Mouse (Mus musculus): ENCODE measurements at regions not wholly inside any gene's neighbourhood (a gene's known extent, or its start where the extent isn't known, plus 50 kb on each side); places are given as distances from the start of the nearest gene placed in this dataset.

DNA sequence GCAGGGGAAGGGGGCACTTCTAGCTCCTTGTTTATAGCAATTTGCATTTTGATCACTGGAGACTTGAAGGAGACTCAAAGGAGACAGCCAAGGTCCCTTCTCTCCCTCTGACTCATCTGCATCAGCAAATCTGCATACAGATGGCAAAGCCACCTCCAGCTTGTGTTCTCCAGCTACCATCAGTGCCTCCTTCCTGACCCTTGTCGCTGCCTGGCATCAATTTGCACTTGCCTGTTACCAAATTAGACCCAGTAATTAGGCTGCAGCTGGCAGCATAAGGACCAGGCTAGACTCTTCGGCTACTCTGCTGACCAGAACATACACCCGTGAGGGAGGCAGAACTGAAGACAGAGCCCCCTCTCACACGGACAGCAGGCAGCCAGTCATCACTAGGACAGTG, 177.5 kb upstream of the Ppp2r2d start:
- Histone ChIP-seq H3K27me3 (ENCODE audit: insufficient read depth, low read length) (no peaks in the 10 kb centered on the region), H3K9me3 (ENCODE audit: low read depth, low read length) (no peaks in the 10 kb centered on the region), H3K4me1 (ENCODE audit: insufficient read depth) (no peaks in the 10 kb centered on the region), H3K4me3 (ENCODE audit: low read depth, low read length) (no peak overlapping the region), H3K36me3 (ENCODE audit: insufficient read depth) (no peaks in the 10 kb centered on the region), H3K27ac (ENCODE audit: low read depth) (no peak overlapping the region), H3K9ac (no peak overlapping the region), H3K4me2 (no peak overlapping the region)
- WGBS: 36% methylated on average over 4 of the region's 4 CpGs
- ATAC-seq (ENCODE audit: insufficient read depth) (no peak), DNase-seq (no peak)
- no peak for TF ChIP-seq CTCF (IDR thresholded peaks at IDR 0.05; ENCODE audit: low read depth)

DNA sequence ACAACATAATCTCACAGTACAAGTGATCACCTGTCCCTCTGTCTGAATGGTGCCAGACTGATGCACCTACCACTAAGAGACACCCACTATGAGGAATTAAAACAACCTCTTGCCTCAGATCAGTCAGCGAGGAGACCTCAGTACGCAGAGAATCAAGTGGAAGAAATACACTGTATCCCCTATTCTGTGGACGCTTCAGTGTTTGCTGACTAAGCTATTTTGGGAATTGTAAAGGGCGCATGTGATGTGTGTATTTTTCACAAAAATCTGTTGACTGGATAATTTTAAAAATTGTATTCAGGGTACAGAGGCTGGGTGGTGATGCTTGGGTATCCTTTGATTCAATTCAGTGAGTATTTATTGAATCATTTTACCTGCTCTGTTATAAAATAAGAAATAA, 185.8 kb upstream of the Ppp2r2d start:
- Histone ChIP-seq H3K4me2 (no peak overlapping the region), H3K4me1 (ENCODE audit: insufficient read depth) (no peaks in the 10 kb centered on the region), H3K36me3 (ENCODE audit: insufficient read depth) (no peaks in the 10 kb centered on the region), H3K27ac (ENCODE audit: low read depth) (no peak overlapping the region), H3K9ac (no peak overlapping the region), H3K4me3 (ENCODE audit: low read depth, low read length) (no peak overlapping the region), H3K27me3 (ENCODE audit: insufficient read depth, low read length) (no peaks in the 10 kb centered on the region), H3K9me3 (ENCODE audit: low read depth, low read length) (no peaks in the 10 kb centered on the region)
- TF ChIP-seq CTCF (IDR thresholded peaks at IDR 0.05; ENCODE audit: low read depth): no peak
- no peak for ATAC-seq (ENCODE audit: insufficient read depth)
- DNase-seq: no peak
- WGBS: 75% methylated on average over 4 of the region's 4 CpGs

DNA sequence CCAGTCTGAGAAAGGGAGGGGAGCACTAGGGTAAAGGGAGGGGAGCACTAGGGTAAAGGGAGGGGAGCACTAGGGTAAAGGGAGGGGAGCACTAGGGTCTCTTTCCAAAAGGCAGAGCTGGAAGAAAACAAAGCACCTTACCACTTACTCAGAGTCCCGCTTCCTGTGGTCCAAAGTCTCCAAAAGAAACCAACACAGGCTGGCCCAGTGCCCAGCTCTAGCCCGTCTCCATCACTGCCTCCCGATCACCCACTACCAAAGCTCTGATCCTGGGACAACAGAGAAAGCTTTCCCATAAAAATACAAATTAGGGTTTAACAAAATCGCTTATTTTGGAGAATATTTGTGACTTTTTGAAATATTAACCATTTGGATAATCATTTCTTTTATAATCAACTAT, 188.4 kb upstream of the Ppp2r2d start:
- Histone ChIP-seq H3K27me3 (ENCODE audit: insufficient read depth, low read length) (no peaks in the 10 kb centered on the region), H3K4me3 (ENCODE audit: low read depth, low read length) (no peak overlapping the region), H3K9me3 (ENCODE audit: low read depth, low read length) (no peaks in the 10 kb centered on the region; the same call in 1 of the 2 replicates), H3K4me2 (no peak overlapping the region), H3K9ac (no peak overlapping the region), H3K36me3 (ENCODE audit: insufficient read depth) (no peaks in the 10 kb centered on the region), H3K4me1 (ENCODE audit: insufficient read depth) (no peaks in the 10 kb centered on the region), H3K27ac (ENCODE audit: low read depth) (no peak overlapping the region)
- ATAC-seq (ENCODE audit: insufficient read depth) (no peak), DNase-seq (no peak)
- 66% methylated on average over 4 of the region's 4 CpGs for WGBS
- no peak for TF ChIP-seq CTCF (IDR thresholded peaks at IDR 0.05; ENCODE audit: low read depth)

DNA sequence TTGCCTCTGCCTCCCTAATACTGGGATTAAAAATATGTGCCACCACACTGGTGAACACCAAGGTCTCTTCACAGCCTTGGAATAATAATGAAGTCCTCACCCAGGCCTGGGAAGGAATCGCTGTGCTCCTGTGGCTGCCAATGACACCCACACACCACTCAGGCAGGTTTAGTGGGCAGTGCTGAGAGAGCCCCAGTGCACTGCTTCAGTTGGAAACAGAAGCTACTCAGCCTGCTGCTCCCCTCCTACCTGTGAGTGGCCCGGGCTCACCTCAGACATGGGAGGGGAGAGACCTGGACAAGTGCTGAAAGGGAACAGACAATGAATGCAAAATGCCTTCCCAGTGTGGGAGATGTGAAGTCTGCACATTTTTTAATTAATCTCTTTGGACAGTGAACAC, 188.8 kb upstream of the Ppp2r2d start:
- 78% methylated on average over 2 of the region's 2 CpGs for WGBS

DNA sequence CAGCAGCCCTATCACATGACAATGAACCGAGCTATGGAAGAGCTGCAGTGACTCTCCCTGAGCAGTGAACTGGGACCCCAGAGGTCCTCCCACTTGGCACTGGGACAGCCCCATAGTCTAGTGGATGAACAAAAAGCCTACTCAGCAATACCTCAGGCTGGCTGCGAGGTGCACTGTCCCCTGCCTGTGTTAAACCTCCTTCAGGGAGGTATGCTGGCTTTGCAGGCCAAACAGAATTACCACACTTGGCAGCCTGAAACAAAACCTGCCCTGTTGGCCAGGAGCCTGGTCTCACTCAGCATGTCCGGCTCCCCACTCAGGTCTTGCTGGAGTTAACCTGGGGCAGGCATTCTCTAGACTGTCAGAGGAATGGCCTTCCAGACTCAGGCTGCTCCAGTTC, 189.9 kb upstream of the Ppp2r2d start:
- 43% methylated on average over 3 of the region's 3 CpGs for WGBS
- ATAC-seq (ENCODE audit: insufficient read depth) (no peak; the same call in 1 of the 2 replicates), DNase-seq (peak; percentile 20)
- H3K4me3 ChIP-seq (ENCODE audit: low read depth, low read length): no peak overlapping the region
- H3K9ac ChIP-seq: no peak overlapping the region
- no peaks in the 10 kb centered on the region for H3K36me3 ChIP-seq (ENCODE audit: insufficient read depth)
- H3K4me1 ChIP-seq (ENCODE audit: insufficient read depth): no peaks in the 10 kb centered on the region
- no peak overlapping the region for H3K4me2 ChIP-seq
- H3K27me3 ChIP-seq (ENCODE audit: insufficient read depth, low read length): no peaks in the 10 kb centered on the region
- H3K9me3 ChIP-seq (ENCODE audit: low read depth, low read length): no peaks in the 10 kb centered on the region; the same call in 1 of the 2 replicates
- no peak overlapping the region for H3K27ac ChIP-seq (ENCODE audit: low read depth)
- TF ChIP-seq CTCF (IDR thresholded peaks at IDR 0.05; ENCODE audit: low read depth): no peak

More for the DNA sequence above, 188.8 kb upstream of the Ppp2r2d start:
- H3K9me3 ChIP-seq (ENCODE audit: low read depth, low read length): no peaks in the 10 kb centered on the region; the same call in 1 of the 2 replicates
- H3K27me3 ChIP-seq (ENCODE audit: insufficient read depth, low read length): no peaks in the 10 kb centered on the region
- DNase-seq (no peak), ATAC-seq (ENCODE audit: insufficient read depth) (no peak)
- H3K9ac ChIP-seq: no peak overlapping the region
- no peaks in the 10 kb centered on the region for H3K4me1 ChIP-seq (ENCODE audit: insufficient read depth)
- no peak overlapping the region for H3K27ac ChIP-seq (ENCODE audit: low read depth)
- H3K4me3 ChIP-seq (ENCODE audit: low read depth, low read length): no peak overlapping the region
- no peak for TF ChIP-seq CTCF (IDR thresholded peaks at IDR 0.05; ENCODE audit: low read depth)
- no peak overlapping the region for H3K4me2 ChIP-seq
- no peaks in the 10 kb centered on the region for H3K36me3 ChIP-seq (ENCODE audit: insufficient read depth)

DNA sequence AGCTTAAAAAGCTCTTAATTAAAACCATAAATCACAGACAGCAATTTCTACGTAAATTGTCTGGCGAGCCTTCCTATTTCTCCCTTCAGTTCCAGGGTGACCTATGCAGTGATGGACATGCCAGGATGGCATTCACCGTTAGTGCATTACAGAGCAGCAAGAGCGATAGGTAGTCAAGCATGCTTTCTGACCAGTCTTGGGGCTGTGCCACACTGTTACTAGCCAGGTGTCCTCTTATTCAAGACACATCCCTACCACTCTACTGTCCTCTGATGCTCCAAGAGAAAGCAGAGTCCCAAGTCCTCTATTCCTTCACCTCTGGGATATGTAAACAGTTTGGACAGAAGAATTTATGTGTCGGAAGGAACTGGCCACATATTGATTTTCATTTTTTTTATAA, 194.9 kb upstream of the Ppp2r2d start:
- Histone ChIP-seq H3K27ac (ENCODE audit: low read depth) (no peak overlapping the region), H3K9ac (no peak overlapping the region), H3K4me3 (ENCODE audit: low read depth, low read length) (no peak overlapping the region), H3K4me2 (no peak overlapping the region), H3K4me1 (ENCODE audit: insufficient read depth) (no peaks in the 10 kb centered on the region), H3K9me3 (ENCODE audit: low read depth, low read length) (no peaks in the 10 kb centered on the region; the same call in 1 of the 2 replicates), H3K27me3 (ENCODE audit: insufficient read depth, low read length) (no peaks in the 10 kb centered on the region), H3K36me3 (ENCODE audit: insufficient read depth) (no peaks in the 10 kb centered on the region)
- WGBS: 77% methylated on average over 5 of the region's 5 CpGs
- ATAC-seq (ENCODE audit: insufficient read depth): no peak
- no peak for DNase-seq
- no peak for TF ChIP-seq CTCF (IDR thresholded peaks at IDR 0.05; ENCODE audit: low read depth)

DNA sequence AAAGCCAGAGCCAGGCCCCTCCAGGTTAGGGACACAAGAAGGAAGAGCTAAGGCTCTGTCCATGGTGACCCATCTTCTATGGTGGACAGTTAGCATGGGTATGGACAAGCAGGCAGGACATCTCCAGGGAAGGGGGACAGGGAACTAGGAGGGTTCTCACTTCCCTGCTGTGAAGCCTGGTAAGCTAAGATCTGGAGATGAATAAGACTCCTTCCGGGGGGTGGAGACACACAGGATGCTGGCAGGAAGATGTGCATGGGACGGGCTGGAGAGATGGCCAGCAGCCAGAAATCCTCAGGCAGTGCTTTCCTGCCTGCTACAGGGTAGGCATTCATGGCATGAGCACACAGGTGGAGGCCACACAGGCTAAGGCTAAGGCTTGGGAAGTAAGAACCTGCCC, 198.2 kb upstream of the Ppp2r2d start:
- no peaks in the 10 kb centered on the region for H3K36me3 ChIP-seq (ENCODE audit: insufficient read depth)
- no peak overlapping the region for H3K9ac ChIP-seq
- no peaks in the 10 kb centered on the region for H3K4me1 ChIP-seq (ENCODE audit: insufficient read depth)
- no peak overlapping the region for H3K27ac ChIP-seq (ENCODE audit: low read depth)
- DNase-seq (peak; percentile 14), ATAC-seq (ENCODE audit: insufficient read depth) (no peak)
- 63% methylated on average over 2 of the region's 2 CpGs for WGBS
- no peak overlapping the region for H3K4me2 ChIP-seq
- no peaks in the 10 kb centered on the region; the same call in 1 of the 2 replicates for H3K9me3 ChIP-seq (ENCODE audit: low read depth, low read length)
- no peak for TF ChIP-seq CTCF (IDR thresholded peaks at IDR 0.05; ENCODE audit: low read depth)
- H3K27me3 ChIP-seq (ENCODE audit: insufficient read depth, low read length): no peaks in the 10 kb centered on the region
- H3K4me3 ChIP-seq (ENCODE audit: low read depth, low read length): no peak overlapping the region

Measured in lung, embryonic 14.5 days (tissue).